Mouse (Mus musculus) c-Kit-negative CD71-positive TER-119-positive erythroid progenitor cells, embryonic 14.5 days (primary cell): ENCODE measurements around the gene Gm21983.

ENCODE experiments used
- DNase-seq: peaks from one replicate; pipeline ENCODE4 v3.0.0-alpha.2; 2013; ENCODE audit warnings: low read depth, low spot score

The Gm21983 gene

GRCm38 (mm10) chr7:27185986-27186385, 5.1 kb upstream of the Gm21983 start:
- DNase-seq: no peak

DNA sequence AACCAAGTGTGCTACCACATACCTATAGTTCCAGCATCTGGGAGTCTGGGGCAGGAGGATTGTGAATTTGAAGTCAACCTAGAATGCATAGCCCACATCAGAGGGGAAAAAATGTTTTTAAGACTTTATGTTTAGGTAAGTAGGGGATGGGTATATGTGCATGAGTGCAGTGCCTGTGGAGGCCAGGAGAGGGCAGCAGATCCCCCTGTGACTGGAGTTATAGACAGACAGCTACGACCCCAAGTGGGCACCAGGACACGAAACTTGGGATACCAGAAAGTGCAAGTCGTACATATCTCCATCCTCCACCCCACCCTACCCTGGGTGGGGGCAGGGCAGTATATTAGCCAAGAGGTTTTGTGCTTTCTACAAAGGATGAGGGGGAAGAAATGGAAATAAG, 4.1 kb upstream of the Gm21983 start:
- no peak for DNase-seq

- no peak for DNase-seq
Observed at GRCm38 (mm10) chr7:27182498-27182897, 1.6 kb upstream of the Gm21983 start.

GRCm38 (mm10) chr7:27180036-27180435, 850 bp downstream of the Gm21983 start:
- DNase-seq: no peak

DNA sequence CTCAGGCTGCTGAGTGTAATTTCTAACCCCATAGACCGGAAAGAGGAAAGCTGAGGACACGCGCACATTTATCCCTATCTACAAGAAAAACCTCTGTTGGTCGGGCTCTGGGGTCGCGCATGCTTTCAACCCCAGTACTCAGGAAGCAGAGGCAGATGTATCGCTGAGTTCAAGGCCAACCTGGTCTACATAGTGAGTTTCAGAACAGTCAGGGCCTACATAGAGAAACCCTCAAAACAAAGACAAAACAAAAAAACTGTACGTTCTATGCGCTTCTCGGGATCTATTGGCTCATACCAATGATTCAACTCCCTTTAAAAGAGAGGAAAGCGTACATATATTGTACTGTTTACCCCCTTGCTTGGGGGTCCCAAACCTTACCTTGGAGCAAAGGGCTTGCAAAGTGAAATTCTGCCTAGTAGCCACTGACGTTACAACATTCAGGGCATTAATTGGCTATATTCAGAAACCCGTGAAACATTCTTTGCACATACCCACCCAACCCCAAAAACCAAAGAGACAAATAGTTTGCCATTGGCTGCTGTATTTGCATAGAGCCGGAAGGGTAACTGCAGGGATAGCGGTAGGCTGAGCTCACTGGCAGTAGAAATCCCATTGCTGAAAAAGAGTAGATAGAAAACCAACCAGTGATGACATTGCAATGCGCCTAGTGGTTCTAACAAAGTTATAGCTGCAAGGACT, 1.5 kb downstream of the Gm21983 start:
- DNase-seq: no peak

- DNase-seq: peak; percentile 99
Observed at GRCm38 (mm10) chr7:27178324-27179216, 2.3 kb downstream of the Gm21983 start, which contains the start of gene Rab4b. Rab4b (minus strand) TSS chr7:27178896.

GRCm38 (mm10) chr7:27177942-27178323, 3.0 kb downstream of the Gm21983 start:
- DNase-seq: no peak

GRCm38 (mm10) chr7:27174896-27175295, 6.0 kb downstream of the Gm21983 start:
- no peak for DNase-seq

GRCm38 (mm10) chr7:27174496-27174895, 6.4 kb downstream of the Gm21983 start:
- no peak for DNase-seq

- no peak for DNase-seq
Observed at GRCm38 (mm10) chr7:27170981-27171380, 9.9 kb downstream of the Gm21983 start.

GRCm38 (mm10) chr7:27168371-27168770, 12.5 kb downstream of the Gm21983 start:
- DNase-seq: no peak

GRCm38 (mm10) chr7:27167475-27168094, 13.3 kb downstream of the Gm21983 start:
- DNase-seq: no peak

DNA sequence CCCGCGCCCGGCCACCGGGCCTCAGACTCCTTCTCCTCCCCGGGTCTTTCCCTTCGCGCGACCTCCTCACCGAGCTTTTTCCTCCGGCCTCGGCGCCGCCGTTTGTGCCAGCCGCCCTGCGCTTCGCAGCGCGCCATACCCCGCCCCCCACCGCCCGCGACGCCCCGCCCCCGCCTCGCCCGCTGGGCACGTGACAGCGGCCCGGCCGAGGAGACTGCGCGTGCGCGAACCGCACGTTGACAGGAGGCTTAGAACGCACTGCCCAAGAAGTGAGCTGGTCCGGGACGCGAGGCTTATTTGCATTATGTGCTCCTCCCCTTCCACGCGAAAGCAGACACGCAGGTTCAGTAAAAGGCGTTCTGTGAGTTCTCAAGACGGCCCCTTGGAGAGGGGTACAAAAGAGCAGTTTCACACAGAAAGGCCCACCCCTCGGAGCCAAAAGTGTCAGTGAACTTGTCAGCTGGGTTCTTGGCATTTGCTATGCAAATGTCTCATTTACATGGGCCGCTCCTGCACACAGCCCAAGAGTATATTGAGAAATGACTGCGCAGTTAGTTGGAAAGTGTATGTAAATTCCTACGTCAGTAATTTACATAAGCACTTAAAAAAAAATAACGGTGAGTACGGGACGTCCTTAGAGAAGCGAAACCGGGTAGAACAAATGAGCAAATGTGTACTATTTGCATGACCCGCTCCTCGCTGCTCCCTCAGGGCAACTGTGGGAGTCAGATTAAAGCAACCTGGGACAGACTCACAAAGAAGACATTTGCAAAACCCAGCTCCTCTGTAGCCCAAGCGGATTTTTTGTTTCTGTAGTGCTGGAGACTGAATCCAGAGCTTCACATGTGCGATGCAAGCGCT, 14.0 kb downstream of the Gm21983 start, which contains the start of gene Egln2:
TSS of gene Egln2 (minus strand) at position 189 of the 861 bp plus-strand sequence.
- peak; percentile 84 for DNase-seq

DNA sequence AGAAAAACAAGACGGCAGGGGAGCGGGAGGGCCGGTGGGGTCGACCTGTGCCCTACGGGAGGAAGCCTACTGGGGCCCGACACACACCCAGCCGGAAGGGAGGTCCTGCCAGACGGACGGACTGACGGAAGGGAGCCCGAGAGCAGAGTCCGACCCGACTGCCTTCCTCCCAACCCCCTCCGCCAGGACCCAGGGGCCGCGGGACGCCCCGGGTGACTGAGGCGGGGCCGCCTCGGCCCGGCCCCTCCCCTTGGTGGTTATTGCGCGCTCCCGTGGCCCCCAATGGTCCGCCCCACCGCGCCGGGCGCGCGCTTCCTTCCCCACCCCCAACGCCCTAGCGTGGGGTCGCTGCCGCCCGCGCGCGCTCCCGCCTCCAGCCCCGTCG, 14.7 kb downstream of the Gm21983 start:
- peak; percentile 56 for DNase-seq

DNA sequence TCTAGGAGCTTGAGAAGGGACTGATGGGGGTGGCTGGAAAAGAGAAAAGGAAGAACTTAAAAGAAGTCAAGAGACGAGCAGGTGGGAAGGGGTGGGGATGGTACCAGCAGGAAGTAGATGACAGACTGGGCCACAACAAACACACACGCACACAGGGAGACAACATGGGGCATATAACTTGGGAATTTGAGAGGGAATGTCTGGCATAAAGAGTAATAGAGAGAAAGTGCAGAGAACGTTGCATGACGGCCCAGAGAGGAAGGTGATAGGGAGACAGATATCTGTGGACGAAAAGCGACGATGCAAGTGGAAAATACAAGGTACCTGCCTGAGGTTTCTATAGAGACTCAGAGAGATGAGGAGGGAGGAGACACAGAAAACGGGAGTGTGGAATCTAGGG, 15.2 kb downstream of the Gm21983 start:
- DNase-seq: no peak

DNA sequence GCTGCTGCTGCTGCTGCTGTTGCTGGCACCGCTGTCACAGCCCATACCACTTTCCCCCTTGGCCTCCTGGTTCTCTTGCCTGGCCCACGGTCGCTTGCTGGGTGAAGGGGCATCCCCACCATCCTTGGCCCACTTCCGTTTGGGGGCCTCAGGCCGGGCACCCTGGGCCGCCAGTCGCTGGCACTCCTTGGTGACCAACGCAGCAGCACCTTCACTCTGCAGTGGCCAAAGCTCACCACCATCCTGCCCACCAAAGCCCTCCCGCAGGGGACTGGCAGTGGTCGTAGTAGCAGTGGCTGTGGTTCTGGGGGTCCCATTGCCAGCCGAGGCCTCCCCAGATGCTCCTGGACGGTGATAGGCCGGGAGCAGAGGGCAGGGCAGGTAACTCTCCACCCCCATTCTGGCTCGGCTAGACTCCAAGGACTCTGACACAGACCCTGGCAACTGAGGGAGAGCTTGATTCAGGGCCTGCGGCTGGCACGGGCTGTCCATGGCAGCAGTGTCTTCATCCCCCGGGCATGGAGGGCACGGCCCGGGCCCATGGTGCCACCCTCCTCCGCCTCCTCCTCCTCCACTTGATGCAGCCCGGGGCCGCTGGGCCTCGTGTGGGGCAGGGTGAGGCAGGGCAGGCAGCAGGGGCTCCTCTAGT, 15.8 kb downstream of the Gm21983 start:
- no peak for DNase-seq

DNA sequence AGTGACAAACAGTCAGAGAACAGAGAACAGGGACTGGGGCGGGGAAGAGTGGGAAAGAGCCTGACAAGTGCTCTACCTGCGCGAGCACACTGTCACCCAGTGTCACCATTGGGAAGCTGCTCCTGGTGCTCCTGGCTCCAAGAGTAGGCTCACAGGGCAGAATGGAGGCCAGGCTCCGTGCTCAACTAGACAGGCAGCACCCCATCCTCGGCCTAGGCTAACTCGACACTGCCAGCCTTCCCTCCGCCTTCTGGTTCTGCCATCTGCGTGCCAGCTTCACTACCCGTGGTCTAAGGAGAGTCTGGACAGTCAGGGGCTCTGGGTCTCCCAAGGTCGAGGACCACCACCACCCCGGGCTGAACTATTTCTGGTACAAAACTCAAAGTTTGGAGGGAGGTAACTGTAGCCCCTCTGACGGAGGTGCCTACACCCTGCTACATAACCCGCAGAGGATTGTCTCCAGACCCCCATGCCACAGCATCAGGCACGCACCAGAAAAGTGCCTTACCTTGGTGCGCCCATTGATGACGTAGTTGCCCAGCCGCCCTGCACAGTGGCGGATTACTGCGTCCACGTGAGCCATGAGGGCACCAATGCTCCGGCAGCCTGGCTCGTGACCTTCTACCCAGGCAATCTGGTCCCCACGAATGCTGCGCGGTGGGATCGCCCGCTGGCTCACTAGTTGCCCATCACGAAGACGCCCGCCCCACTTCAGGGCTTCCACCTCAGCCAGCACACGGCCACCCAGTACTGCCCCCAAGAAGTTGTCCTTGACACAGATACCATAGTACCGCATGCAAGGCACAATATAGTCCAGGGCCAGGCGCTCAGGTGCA, 16.6 kb downstream of the Gm21983 start:
- DNase-seq: no peak

- no peak for DNase-seq
Observed at GRCm38 (mm10) chr7:27163450-27163805, 17.5 kb downstream of the Gm21983 start.

- DNase-seq: no peak
Observed at GRCm38 (mm10) chr7:27162780-27163449, 18.0 kb downstream of the Gm21983 start.
